8 mouse cellular contexts compared by ENCODE assay signal in the genomic region with DNA sequence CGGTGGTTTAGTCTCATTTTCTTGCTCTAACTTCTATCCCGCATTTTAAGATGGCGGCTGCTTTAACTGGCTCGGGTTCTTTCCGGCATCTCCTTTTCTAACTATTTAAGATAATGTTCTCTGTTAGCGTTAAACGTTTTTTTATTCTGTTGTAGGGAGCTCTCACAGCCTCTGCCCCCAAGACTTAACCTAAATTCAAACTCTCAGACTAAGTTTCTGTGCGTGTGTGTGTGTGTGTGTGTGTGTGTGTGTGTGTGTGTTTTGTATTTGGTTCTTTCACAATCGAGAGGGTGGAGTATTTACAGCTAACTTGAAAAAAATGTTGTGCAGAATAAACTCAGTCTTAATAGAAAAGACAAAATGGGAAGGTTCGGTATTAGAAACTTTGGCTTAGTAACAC. TPM values are rescaled to one million over a fixed set of nuclear protein-coding genes. Genes with fewer than 3 reads are reported as not detected.
DNase-seq lines count a peak whose midpoint lies in the region; ATAC-seq and TF ChIP-seq lines count a peak whose summit lies in the region.

No protein-coding gene starts in this region.

- no peaks in the 10 kb centered on the region for H3K9me3 ChIP-seq in limb, embryonic 11.5 days (ENCODE audit: control insufficient read depth, low read length)
- no peaks in the 10 kb centered on the region for H3K9me3 ChIP-seq in stomach, embryonic 15.5 days

- H3K79me2 ChIP-seq in heart, adult 2 months (replicated peaks; ENCODE audit: control insufficient read depth, insufficient read depth, low read length) = peaks cover 2% of the 10 kb centered on the region; the same call in 1 of the 2 replicates

- TF ChIP-seq POLR2A in heart, adult 2 months (IDR thresholded peaks at IDR 0.05; ENCODE audit: insufficient read depth, low read depth, low read length) = no peak

- no peak for TF ChIP-seq CTCF in heart, adult 2 months (IDR thresholded peaks at IDR 0.05)

- intact Hi-C loops in heart, adult 2 months (cut with DNase I) = no loop called here
- intact Hi-C loops in heart, postnatal 36 days (cut with DNase I) = no loop called here

- peak overlapping the region; percentile 98; the same call in 1 of the 2 replicates for H3K9ac ChIP-seq in heart, adult 2 months (ENCODE audit: low read depth, low read length)
- H3K9ac ChIP-seq in limb, embryonic 11.5 days (ENCODE audit: low read length) = peak overlapping the region; percentile 97
- H3K9ac ChIP-seq in stomach, embryonic 15.5 days = no peak overlapping the region; the same call in 1 of the 2 replicates

- H3K36me3 ChIP-seq in heart, adult 2 months (ENCODE audit: control insufficient read depth, insufficient read depth, low read length) = peaks cover 39% of the 10 kb centered on the region
- H3K36me3 ChIP-seq in limb, embryonic 11.5 days (ENCODE audit: control insufficient read depth, insufficient read depth, low read length) = 0 out of 2 replicates have a peak, but pooled peaks cover 2% of the 10 kb centered on the region
- no peaks in the 10 kb centered on the region for H3K36me3 ChIP-seq in stomach, embryonic 15.5 days

- peak overlapping the region; percentile 71 for H3K4me3 ChIP-seq in heart, adult 2 months
- peak overlapping the region; percentile 85 for H3K4me3 ChIP-seq in limb, embryonic 11.5 days (ENCODE audit: low read depth, low read length)
- H3K4me3 ChIP-seq in stomach, embryonic 15.5 days (replicated peaks) = peak overlapping the region; percentile 87

- peak overlapping the region; percentile 79 for H3K4me2 ChIP-seq in limb, embryonic 11.5 days (ENCODE audit: low read depth, severe bottlenecking)
- H3K4me2 ChIP-seq in stomach, embryonic 15.5 days = peak overlapping the region; percentile 77

- ATAC-seq in limb, embryonic 11.5 days (ENCODE audit: insufficient number of reproducible peaks, low FRiP score, low TSS enrichment, low read depth) = no peak
- ATAC-seq in stomach, embryonic 15.5 days (ENCODE audit: insufficient read depth, low FRiP score, low read depth) = no peak

- no peaks in the 10 kb centered on the region for H3K27me3 ChIP-seq in heart, adult 2 months (ENCODE audit: control insufficient read depth, insufficient read depth, low read length)
- H3K27me3 ChIP-seq in limb, embryonic 11.5 days (ENCODE audit: control insufficient read depth, insufficient read depth, low read length) = no peaks in the 10 kb centered on the region
- H3K27me3 ChIP-seq in stomach, embryonic 15.5 days (replicated peaks) = no peaks in the 10 kb centered on the region

- peak overlapping the region; percentile 99 for H3K27ac ChIP-seq in heart, adult 2 months
- H3K27ac ChIP-seq in limb, embryonic 11.5 days (replicated peaks; ENCODE audit: low read depth, low read length) = no peak overlapping the region
- peak overlapping the region; percentile 100; the same call in 1 of the 2 replicates for H3K27ac ChIP-seq in stomach, embryonic 15.5 days

- DNase-seq in heart, adult 2 months = no peak
- DNase-seq in heart, postnatal 36 days = no peak
- peak; percentile 3 to 7 for DNase-seq in urinary bladder, postnatal 36 days (ENCODE audit: low spot score in 2 of 2)
- DNase-seq in urinary bladder, postnatal 25 days (ENCODE audit: low spot score) = no peak
- no peak for DNase-seq in limb, embryonic 11.5 days (ENCODE audit: low spot score)
- no peak for DNase-seq in c-Kit-positive CD71-positive TER-119-positive erythroid progenitor cells, embryonic 14.5 days (ENCODE audit: low spot score)
- no peak for DNase-seq in frontal cortex, postnatal 25 days (ENCODE audit: low spot score in 2 of 2)

- peaks cover 8% of the 10 kb centered on the region for H3K4me1 ChIP-seq in heart, adult 2 months (ENCODE audit: control insufficient read depth, insufficient read depth, low read length)
- peaks cover 10% of the 10 kb centered on the region; the same call in 1 of the 2 replicates for H3K4me1 ChIP-seq in limb, embryonic 11.5 days (ENCODE audit: control insufficient read depth, insufficient read depth, low read length)
- H3K4me1 ChIP-seq in stomach, embryonic 15.5 days = peaks cover 4% of the 10 kb centered on the region; the same call in 1 of the 2 replicates

- WGBS in heart, adult 2 months = 2% methylated on average over 10 of the region's 10 CpGs
- 62% methylated on average over 10 of the region's 10 CpGs for whole genome bisulfite sequencing in limb, embryonic 11.5 days
- WGBS in stomach, embryonic 15.5 days = 15% methylated on average over 10 of the region's 10 CpGs

- no peak for TF ChIP-seq EP300 in heart, adult 2 months (IDR thresholded peaks at IDR 0.05; ENCODE audit: insufficient read depth, low read depth, low read length)

RNA-seq across cellular contexts. Expression of gene Ube2d3, which starts 2.7 kb away (rescaled TPM):
- total RNA-seq in heart, adult 2 months (2021) = 100 to 1,000 TPM; 357 to 416 TPM
- 285 and 532 TPM in 2 replicates for polyA plus RNA-seq in heart, adult 2 months (2012; rRNA removed)
- 100 to 1,000 TPM; 372 to 402 TPM for total RNA-seq in heart, postnatal 36 days (2021)
- polyA plus RNA-seq in limb, embryonic 11.5 days (2014; fragmentation: Nextera tagmentation; extraction: Ambion mirVana) = 616 and 639 TPM in 2 replicates
- 469 and 491 TPM in 2 replicates for polyA plus RNA-seq in stomach, embryonic 15.5 days (2015; fragmentation: Nextera tagmentation; extraction: Ambion mirVana)

RNA-seq across cellular contexts. Expression of gene Cisd2, which starts 16.9 kb away (rescaled TPM):
- total RNA-seq in heart, adult 2 months (2021) = 10 to 100 TPM; 47.1 to 55.0 TPM
- 20.6 and 31.4 TPM in 2 replicates for polyA plus RNA-seq in heart, adult 2 months (2012; rRNA removed)
- 10 to 100 TPM; 50.4 to 56.9 TPM for total RNA-seq in heart, postnatal 36 days (2021)
- polyA plus RNA-seq in limb, embryonic 11.5 days (2014; fragmentation: Nextera tagmentation; extraction: Ambion mirVana) = 64.7 and 71.3 TPM in 2 replicates
- 60.2 and 64.0 TPM in 2 replicates for polyA plus RNA-seq in stomach, embryonic 15.5 days (2015; fragmentation: Nextera tagmentation; extraction: Ambion mirVana)

RNA-seq across cellular contexts. Expression of gene Manba, which starts 44.8 kb away (rescaled TPM):
- 10 to 100 TPM; 15.7 to 16.4 TPM for total RNA-seq in heart, adult 2 months (2021)
- polyA plus RNA-seq in heart, adult 2 months (2012; rRNA removed) = 8.2 and 13.3 TPM in 2 replicates
- 10 to 100 TPM; 16.3 to 17.6 TPM for total RNA-seq in heart, postnatal 36 days (2021)
- polyA plus RNA-seq in limb, embryonic 11.5 days (2014; fragmentation: Nextera tagmentation; extraction: Ambion mirVana) = 4.1 and 4.7 TPM in 2 replicates
- polyA plus RNA-seq in stomach, embryonic 15.5 days (2015; fragmentation: Nextera tagmentation; extraction: Ambion mirVana) = 13.5 and 17.5 TPM in 2 replicates

Comparison
In these comparisons a context has a peak if more than half of its experiments do, and no peak if none do; other contexts are left out.
1. DNase-seq: peak in urinary bladder, postnatal 36 days (2 of 2); none in heart, adult 2 months (0 of 2), heart, postnatal 36 days (0 of 2), urinary bladder, postnatal 25 days (single experiment), limb, embryonic 11.5 days (single experiment), c-Kit-positive CD71-positive TER-119-positive erythroid progenitor cells, embryonic 14.5 days (single experiment) and frontal cortex, postnatal 25 days (0 of 2).
2. Peak in every context shown above with its lines, with median percentiles within 50 percentile points of each other: H3K4me3 ChIP-seq.